Mouse (Mus musculus) lung, postnatal 36 days (tissue): ENCODE data around the gene Fto.

ENCODE experiments used
- DNase-seq: peaks from one replicate; pipeline ENCODE4 v3.0.0; 2022; ENCODE audit warnings: mixed read lengths

Gene Fto

DNA sequence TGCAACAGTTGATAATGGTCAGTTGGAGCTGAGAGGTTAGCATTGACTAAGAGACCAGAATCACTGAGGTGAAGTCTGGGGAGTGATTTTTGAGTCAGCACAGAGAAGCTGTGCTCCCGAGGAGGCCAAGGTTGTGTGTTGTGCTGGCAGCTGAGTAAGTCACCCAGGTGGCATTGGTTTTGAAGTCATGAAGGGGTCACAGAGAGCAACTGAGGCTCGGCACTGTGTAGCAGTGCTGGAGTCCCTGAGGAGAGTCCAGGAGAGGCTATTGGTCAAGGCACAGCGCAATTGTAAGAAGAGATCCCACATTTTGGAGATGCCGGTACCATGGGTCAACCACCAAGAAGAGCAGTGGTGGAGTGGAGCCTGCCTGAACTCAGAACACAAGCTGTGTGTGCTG, 11.6 kb downstream of the Fto start:
- no peak for DNase-seq

DNA sequence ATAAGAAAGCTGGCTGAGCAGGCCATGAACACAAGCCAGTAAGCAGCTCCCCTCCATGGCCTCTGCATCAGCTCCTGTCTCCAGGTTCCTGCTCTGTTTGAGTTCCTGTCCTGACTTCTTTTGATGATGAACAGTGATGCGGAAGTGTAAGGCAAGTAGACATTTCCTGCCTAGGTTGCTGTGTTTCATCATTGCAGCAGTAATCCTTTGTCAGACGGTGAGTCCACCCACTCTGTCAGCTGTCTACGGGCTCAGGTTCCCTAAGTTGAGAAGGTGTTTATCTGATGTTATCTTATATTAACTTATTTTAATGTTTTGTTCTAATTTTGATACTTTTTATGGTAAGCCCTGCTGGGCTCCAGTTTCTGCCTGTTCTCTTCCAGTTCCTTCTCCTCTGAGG, 12.7 kb downstream of the Fto start:
- no peak for DNase-seq

DNA sequence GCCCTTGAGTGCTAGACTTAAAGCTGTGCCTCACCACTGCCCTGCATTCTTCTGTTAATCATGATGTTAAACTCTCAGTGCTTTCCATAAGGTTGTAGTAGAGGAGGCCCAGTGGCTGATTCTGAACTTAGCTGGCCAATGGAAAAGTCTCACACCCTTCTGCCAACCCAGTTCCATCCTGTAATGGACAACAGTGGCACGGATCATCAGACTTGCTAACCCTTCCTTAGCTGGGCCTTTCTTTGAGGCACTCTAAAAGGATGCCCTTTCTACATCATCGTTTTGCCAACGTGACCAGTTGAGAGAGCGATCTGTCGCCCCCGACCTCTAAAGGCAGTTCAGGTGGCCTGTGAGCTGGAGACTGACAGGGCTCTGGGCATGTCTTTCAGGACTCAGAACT, 13.6 kb downstream of the Fto start:
- DNase-seq, result no peak

DNA sequence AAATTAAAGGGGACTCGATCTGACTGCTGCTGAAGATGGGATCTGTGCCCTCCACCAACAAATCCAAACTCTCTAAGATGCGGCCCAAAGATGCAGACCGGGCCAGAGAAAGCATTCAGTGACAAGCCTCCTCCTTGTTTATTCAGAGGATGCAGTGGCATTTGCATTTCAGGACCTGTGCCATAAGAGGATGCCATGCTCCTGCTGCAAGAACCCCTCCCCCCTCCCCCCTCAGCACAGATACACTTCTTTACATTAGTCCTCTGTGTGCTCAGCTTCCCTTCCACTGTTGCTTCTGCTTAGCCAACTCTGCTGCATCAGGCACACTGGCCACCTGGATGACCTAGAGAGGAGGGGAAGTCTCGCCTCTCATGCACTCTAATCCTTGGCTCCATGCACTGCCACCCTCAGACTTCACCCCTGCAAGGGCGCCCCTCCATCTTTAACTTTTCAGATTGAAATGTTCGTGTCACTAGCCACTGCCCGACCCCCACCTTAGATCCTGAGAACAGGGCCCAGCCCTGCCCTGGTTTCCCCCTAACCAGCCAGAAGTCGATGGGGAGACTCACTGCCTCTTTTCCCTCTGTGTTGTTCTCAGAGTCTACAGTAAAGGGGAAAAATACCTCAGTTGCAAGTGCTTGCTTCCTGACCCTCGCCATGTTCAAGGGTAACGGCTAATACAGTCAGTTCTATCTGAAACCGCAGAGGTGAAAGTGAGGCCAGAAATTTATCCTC, 14.3 kb downstream of the Fto start:
- no peak for DNase-seq

DNA sequence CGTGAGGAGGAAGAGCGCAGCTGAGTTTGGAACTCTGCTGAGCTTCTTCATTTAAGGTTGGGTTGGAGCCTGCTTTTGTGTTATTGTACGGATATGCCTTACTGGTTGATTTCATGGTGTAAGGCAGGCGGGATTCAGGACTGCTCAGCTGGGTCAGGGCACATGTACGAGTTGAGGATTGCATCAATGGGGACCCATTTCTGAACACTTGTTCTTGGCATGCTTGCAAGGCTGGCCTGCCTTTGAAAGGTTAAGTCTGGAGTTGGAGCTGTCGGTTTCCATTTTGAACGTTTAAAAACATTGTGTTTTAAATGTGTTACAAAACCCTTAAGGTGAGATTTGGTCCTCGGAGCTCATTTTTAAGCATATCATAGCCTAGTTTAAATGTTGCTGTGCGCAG, 15.7 kb downstream of the Fto start:
- no peak for DNase-seq

DNA sequence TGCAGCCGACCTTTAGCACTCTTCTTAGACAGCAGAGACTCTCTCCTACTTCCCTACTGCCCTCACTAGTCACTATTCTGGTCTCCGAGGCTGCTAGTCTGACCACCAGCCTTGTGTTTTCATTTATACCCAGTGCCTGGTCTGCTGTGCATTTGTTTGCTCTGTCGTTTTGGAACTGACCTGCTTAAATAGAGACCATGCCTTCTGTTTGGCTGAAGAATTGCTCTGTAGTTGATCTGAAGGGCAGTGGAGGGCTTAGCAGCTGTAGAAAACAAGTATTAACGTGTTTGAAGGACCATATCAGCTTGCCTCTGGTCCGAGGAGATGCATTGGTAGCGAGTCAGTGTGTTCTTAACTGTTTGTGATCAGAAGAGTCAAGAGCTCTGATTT, 16.1 kb downstream of the Fto start:
- no peak for DNase-seq

DNA sequence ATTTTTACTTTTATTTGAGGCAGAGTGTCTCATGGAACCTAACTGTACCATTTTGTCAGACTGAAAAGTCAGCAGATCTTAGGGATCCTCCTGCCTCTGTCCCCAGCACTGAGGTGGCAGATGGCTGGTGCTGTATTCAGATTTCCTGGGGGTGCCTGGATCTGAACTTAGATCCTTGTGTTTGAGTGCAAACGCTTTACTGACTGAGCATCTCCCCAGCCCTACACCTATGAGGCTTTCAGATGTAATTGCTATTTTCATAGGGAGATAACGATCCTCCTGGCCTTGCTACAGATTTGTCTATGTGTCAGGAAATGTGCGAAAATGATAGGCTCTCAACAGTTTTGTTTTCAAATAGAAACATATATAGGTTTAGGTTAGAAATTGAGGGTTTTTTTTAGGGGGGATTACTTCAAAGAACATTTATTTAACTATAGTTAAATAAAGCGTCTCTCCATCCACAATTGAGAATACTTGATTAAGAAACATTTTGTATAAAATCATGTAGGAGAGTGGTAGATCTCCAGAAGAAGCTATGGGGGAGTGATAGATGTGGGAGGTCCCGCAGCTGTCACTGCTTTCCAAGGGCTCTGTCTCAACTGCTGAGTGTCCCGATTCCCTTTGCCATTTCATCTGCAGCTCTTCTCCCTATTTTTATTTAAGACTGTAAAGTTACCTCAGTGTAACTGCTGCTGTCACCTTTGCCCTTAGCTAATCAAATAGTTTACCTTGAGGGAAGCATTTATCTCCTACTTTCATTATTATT, 25.2 kb downstream of the Fto start:
- DNase-seq, result no peak

DNA sequence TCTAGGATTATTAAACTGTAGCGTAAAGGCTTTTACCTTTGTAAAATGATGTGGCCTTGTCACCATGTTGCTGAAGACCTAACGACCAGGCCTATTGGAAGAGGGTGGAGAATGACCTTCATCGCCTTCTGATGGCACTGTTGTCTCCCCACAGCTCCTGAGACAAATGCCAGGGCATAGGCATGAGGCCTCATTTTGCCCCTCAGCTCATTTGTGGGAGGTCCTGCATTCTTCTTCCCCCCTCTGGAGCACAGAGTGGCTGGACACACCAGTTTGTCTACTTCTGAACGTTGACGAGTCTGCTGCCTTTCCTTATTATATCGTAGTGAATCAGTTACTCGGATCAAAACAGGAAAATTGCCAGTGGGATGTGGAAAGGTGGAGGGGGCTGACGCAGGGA, 26.3 kb downstream of the Fto start:
- DNase-seq, result no peak

DNA sequence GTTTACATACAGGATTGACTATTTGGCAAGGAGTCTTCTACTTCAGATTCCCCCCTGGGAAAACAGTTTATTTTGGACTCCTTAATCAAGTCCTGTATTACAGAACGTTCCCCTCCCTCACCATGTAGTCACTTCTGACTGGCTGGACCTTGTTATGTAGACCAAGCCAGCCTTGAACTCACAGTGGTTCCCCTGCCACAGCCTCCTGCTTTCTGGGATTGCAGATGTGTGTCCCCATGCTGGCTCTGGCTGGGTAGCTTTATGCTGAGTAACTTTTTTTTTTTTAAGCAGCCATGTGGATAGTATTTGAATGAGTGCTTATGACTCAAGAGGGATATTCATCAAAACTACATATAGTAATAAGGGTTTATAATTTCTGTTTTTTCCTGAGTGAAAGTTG, 27.4 kb downstream of the Fto start:
- DNase-seq, result no peak

DNA sequence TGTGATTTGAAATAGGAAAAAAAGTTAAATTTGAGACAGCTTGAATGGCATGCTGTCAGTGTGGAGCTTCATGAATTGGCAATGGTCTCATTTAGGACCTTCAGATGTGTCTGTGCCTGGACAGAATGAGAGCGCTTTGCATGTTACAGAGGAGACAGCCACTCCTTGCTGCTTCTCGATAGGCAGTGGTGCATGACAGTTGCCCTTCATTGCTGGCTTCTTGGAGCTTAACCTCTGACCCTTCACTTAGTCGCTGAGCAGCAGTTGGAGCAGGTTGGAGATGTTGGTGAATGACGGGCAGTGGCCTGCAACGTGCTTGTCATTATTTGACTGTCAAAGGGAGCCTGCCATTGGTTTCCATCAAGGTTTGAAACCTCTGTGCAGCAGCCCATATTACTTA, 28.9 kb downstream of the Fto start:
- DNase-seq, result no peak

DNA sequence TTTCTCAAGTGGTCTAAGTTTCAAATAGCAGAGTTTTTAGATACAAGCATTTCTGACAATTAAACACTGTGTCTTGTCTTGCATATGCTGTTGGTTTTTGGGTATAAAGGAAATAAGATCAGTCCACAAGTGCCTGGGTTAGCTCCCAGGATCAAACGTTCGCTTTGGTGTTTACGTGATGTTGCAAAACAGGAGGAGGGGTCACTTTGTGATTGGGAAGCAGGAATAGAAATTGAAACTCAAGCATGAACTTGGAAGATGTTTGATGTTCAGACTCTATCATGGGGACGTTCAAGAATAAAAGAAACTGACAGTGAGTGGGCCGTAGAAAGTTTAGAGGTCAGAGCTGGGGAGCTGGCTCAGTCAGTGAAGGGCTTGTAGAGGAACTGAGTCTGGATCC, 29.5 kb downstream of the Fto start:
- no peak for DNase-seq

DNA sequence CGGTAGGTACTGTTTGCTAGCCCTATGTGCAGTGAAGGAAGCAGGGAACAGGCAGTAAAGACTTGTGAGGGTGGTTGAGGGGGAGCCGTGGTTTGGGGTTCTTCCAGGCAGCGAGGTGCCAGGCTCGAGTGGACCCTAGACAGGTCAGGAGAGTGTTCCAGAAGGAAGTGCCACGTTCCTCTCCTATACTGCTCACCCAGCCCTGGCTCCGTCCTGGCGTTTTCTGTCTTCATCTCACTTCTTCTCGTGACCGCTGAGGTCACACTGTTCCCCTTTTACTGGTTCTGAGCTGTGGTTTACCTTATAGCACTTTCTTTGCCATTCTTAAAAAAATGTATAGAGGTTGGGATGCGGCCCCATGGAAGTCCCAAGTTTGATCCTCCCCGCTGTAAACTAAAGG, 31.3 kb downstream of the Fto start:
- no peak for DNase-seq

DNA sequence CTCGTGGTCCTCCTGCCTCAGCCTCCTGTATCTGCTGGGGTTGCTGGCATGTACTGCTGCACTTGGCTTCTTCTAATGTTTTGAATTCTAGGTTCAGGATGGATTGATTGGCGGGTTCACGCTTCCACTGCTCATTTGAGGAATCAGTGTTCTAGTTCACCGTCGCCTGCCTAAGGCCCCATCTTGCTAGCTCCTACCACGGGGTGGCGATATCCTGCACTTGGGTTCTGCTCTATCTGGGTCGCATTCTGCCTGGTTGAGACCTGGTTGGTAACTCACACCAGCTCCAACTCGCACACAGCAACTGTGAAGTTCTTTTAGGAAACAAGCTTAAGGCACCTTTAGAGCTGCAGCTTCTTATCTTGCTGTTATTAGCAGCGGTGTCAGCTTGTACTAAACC, 33.8 kb downstream of the Fto start:
- no peak for DNase-seq

DNA sequence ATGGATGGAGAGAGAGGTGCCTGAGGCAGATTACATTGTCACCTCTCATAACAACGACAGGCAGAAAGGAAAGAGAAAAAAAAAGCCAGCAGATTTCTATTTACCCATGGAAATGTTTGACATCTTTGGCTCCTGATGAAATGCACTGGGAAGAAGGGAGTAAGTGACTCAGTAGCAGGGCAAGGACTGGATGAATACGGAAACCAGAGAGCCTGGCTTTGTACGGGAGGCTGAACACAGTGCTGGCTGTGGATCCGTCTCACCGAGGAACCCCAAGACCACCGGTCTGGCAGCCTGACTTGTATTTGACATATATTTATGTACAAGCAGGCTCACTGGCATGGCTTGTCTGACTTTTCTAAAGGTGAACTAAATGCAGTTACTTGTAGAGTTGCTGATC, 34.3 kb downstream of the Fto start:
- DNase-seq, result no peak

DNA sequence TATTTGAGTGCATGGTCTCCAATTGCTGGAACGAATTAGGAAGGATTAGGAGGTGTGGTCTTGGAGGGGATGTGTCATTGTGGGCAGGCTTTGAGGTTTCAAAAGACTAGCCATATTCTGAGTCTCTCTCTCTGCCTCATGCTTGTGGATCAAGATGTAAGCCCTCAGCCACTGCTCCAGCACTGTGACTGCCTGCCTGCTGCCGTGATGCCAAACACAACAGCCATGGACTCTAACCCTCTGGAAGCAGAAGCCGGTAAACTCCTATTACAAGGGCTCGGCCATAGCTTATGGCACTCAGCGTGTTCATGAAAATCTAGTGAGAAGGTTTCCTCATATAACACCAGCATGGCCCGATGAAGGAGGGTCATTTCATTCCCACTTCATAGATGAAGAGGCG, 36.5 kb downstream of the Fto start:
- DNase-seq, result no peak

DNA sequence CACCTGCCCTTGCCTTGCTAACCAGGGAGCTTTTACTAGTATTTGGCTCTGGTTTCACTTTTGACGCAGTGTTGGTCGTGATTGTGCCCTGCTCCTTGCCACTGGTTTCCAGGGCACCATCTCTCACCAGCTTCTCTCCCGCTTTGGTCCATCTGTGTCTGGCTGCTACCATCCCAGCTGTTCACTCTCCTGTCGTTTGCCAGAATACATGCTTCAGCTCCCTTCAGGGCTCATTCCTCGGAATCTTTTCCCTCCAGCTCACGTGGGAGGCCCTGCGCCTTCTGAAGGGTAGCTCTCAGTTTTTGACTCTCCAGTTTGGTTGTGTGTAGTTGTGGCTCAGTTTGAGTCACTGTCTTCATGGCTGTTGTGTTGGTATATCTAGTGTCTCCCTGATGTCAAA, 37.3 kb downstream of the Fto start:
- peak; percentile 16 for DNase-seq

DNA sequence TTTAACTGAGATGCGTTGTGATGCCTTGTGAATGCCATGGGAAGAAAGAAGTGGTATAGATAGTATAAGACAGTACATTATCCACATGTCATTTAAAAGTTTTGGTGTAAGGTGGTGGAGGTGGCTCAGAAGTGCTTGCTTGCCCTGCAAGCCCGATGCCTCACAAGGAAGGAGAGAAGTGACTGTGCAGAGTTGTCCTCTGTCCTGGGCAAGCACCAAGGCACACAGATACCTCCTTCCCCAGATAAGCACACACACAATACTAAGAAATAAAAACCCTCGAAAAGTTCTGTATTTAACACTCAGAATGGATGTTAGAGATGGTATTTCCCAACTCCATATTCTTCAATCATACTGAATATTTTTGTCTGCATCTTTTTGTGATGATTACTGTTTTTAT, 39.3 kb downstream of the Fto start:
- DNase-seq, result no peak

DNA sequence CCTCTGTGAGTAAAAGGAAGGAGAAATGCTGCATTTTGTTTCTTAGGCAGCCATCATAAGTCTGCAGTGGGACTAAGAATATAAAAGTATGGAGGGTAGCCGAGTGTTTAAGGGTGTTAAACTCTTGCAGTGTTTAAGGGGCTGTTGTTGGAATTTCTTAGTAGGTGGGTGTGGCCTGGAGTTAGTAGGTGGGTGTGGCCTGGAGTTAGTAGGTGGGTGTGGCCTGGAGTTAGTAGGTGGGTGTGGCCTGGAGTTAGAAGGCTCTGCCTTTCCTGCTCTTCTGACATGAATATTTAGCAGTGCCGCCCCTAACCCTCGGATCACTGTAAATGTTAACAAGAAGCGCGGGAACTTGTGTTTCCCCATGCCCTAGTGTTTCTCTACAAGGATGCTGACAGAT, 39.7 kb downstream of the Fto start:
- no peak for DNase-seq

DNA sequence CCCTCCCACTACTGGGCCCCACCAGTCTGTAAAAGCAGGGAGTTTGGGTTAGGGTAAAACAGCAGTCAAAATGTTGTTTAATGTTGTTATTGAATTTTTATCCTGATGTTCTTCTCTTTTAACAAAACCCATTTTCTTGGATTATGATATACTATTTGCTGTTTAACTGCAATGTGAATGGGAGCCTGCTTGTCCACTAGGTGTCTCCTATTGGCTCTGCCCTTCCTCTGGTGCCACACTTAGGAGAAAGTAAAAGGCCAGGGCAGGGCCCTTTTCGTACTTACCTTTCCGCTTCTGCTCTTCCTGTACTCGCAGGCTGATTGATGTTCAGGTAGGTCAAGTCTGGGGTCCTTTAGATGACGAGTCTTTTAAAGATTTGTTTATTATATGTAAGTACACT, 40.6 kb downstream of the Fto start:
- no peak for DNase-seq

DNA sequence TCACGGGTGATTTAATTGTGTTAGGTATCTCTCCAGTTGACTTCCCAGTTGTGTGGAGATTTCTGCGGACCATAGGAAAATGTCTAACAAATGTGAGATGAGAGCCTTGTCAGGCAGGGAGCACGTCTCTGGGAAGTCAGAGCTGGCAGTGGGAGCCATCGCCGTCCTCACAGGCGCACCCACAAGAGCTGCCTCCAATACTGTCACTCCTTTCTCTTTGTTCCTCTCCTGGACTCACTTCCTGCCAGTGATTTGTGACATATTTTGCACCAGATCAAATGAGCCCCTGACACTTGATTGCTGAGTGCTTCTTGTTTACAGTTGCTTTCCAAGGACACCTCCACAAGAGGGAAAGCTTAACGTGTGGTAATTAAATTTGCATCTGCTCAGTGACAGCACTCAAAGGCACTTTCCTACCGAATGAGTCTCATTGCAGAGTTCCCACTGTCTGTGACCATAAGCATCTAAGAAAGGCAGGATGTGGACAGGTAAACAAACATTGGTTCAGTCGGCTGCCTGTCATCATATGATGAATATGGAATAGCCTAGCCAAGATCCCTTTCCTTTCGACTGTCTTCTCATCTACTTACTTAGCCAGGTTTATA, 42.1 kb downstream of the Fto start:
- DNase-seq, result peak; percentile 33

DNA sequence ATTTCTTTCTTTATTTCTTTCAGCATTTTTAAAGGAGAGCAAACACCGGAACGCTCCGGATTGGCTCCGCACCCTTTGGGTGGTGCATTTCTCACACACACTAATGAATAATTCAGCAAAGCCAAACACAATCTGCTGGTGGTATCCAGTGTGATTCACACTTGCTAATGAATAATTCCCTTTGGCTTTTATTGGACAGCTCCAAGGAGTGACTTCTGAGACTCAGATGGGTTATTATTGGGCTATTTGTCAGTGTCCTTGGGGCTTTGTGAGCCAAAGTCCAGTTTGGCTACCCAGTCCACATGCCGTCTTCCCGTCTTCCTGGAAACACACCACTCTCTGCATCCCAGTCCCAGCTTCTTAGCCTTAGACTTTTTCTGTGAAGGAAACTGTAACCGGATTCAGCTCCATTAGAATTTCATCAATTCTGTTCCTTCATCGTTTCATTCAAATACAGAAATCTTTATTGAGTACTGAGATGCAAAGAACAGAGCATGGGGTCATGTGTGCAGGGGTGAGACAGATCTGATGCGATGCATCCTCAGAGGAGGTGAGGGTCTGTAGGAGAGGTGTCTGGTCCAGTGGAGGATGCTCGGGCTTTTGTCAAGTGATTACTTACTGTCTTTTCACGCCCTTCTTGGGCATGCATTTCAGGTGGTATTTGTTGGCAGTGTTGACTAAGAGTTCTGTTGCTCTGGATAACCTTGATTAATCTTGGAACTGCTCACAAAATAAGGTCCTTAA, 42.8 kb downstream of the Fto start:
- no peak for DNase-seq

DNA sequence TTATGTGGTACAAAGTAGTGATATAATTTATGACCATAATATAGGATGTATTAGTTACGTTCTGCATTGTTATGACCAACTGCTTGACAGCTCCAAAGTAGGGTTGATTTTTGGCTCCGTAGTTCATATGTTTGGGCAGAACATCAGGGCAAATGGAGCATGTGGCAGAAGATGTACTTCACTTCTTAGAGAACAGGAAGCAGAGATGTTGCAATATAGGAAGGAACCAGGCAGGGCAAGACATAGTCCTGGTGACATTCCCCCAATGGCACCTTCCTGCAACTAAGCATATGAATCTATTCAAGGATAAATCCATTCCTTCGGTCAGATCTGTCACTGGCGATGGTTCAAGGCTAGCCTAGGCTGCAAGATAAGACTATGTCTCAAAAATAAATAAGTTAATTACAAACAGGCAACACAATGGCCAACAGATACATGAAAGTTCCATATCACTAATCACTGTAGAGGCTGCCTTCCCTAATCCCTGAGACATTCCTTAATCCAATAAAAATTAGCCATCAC, 44.2 kb downstream of the Fto start:
- no peak for DNase-seq

DNA sequence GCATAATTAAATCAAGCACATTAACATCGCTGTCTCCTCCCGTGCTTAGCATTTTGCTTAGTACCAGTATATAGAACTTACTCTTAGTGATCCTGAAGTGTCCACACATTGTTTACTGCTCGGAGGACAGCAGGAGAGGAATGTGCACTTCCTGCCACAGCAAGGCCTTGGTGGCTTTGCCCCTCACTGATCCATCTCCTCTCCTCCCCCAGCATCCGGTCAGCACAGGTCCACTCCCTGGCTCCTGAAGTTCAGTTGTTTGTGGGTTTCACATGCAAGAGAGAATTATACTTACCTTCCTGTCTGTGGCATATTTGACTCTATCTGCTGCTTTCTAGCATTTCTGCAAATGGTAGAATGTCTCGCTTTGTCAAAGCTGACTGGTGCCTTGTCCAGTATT, 44.7 kb downstream of the Fto start:
- no peak for DNase-seq

DNA sequence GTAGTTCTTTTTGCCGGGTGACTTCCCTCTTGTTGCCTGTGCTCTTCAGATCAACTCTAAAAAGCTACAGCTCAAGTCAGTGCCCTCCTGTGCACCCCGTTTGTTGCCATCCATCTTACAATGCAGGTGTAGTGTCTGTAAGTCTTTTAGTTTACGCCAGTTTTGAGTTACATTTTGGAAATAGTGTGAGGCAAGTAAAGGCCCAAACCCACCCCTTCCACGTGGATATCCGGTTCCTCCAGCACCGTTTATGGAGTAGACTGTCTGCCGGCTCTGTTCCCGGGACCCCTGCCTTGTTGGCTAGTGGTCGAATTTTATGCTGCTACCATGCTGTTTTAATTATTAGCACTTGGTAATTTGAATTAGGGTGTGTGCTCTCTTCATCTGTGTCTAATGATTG, 46.2 kb downstream of the Fto start:
- DNase-seq, result no peak
